Mouse (Mus musculus) urinary bladder, adult 2 months (tissue): ENCODE data around the gene Zcchc9. TPM values are rescaled to one million over a fixed set of nuclear protein-coding genes. Genes with fewer than 3 reads are reported as not detected.

ENCODE experiments used
- DNase-seq: peaks from one replicate; pipeline ENCODE4 v3.0.0; 2022; ENCODE audit warnings: low spot score
- polyA plus RNA-seq: library from polyadenylated mRNA; depleted of rRNA; stranded (reverse); fragments of >200 nt; gene quantifications from 2 replicates; pipeline ENCODE4 v1.2.3, GENCODE M21; 2012; rRNA removed

Gene Zcchc9
- polyA plus RNA-seq, 1 experiment: 28.3 TPM

- no peak for DNase-seq
Measured at GRCm38 (mm10) chr13:91761654-91762445, 45.7 kb downstream of the Zcchc9 start.

GRCm38 (mm10) chr13:91760302-91761050, 47.0 kb downstream of the Zcchc9 start:
- no peak for DNase-seq

- no peak for DNase-seq
Measured at GRCm38 (mm10) chr13:91759791-91760190, 47.7 kb downstream of the Zcchc9 start.

- no peak for DNase-seq
Measured at GRCm38 (mm10) chr13:91758316-91759048, 49.0 kb downstream of the Zcchc9 start.

GRCm38 (mm10) chr13:91756230-91756629, 51.3 kb downstream of the Zcchc9 start:
- DNase-seq: no peak

- DNase-seq: no peak
Measured at GRCm38 (mm10) chr13:91754762-91755161, 52.7 kb downstream of the Zcchc9 start.

GRCm38 (mm10) chr13:91753724-91754123, 53.8 kb downstream of the Zcchc9 start:
- DNase-seq: no peak

GRCm38 (mm10) chr13:91749981-91750380, 57.5 kb downstream of the Zcchc9 start:
- DNase-seq: no peak

- no peak for DNase-seq
Measured at GRCm38 (mm10) chr13:91748401-91748800, 59.1 kb downstream of the Zcchc9 start.

Other genes with a start within 250 kb of the Zcchc9 start
- not detected in 2 replicates for gene Acot12, start 66.2 kb downstream of the Zcchc9 start, polyA plus RNA-seq
- not detected in 2 replicates for gene Ckmt2, start 69.2 kb upstream of the Zcchc9 start, polyA plus RNA-seq